Mouse (Mus musculus) neural tube, embryonic 10.5 days (tissue): ENCODE results near the gene Sypl2.

Experiments used
- DNase-seq: peaks from one replicate; pipeline ENCODE4 v3.0.0-alpha.2; 2017; ENCODE audit warnings: low spot score; ENCODE audit errors: extremely low spot score

Sypl2 gene

GRCm38 (mm10) chr3:108180514-108180913 is 45.9 kb downstream of the Sypl2 start:
- DNase-seq = no peak

- DNase-seq = no peak
Observed at GRCm38 (mm10) chr3:108178756-108179715, 47.4 kb downstream of the Sypl2 start.

GRCm38 (mm10) chr3:108174672-108175531 is 51.5 kb downstream of the Sypl2 start:
- DNase-seq = no peak

GRCm38 (mm10) chr3:108169199-108169598 is 57.2 kb downstream of the Sypl2 start:
- DNase-seq = no peak

- DNase-seq = no peak
Observed at GRCm38 (mm10) chr3:108167499-108167898, 58.9 kb downstream of the Sypl2 start.

- DNase-seq = peak; percentile 67
Observed at GRCm38 (mm10) chr3:108166486-108167211, 59.8 kb downstream of the Sypl2 start.

- no peak for DNase-seq
Observed at GRCm38 (mm10) chr3:108165532-108166315, 60.7 kb downstream of the Sypl2 start.

GRCm38 (mm10) chr3:108164807-108165206 is 61.6 kb downstream of the Sypl2 start:
- peak; percentile 90 for DNase-seq

- no peak for DNase-seq
Observed at GRCm38 (mm10) chr3:108164091-108164490, 62.4 kb downstream of the Sypl2 start.
